13 mouse cellular contexts compared by ENCODE assay signal in the genomic region with DNA sequence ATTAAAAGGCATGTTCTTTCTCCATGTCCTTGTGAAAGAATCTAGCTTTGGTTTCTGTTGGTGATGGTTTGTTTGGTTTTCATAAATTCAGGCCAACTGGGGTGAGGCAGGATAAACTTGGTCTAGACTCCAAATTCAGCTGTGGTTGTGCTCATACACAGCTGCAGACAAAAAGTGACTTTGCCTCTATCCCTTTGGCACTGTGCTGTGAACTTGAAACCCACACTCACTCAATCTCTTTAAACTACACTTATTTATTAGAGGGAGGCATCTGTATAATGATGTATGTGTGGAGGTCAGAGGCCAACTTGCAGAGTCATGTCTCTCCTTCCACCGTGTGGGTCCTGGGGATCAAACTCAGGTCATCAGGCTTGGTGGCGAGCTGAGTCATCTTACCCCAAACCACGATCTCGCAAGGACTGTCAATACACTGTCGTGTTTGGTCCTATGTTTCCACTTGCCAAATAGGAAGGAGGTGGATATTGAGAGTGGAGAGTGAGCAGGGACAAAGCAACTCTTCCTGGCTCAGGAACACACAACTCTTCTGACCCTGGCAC. TPM values are rescaled to one million over a fixed set of nuclear protein-coding genes. Genes with fewer than 3 reads are reported as not detected.
"Had no signal": no experiment of that assay in that cellular context is flagged by ENCODE, and none has a peak within 500 bp of the region (broad histone marks: within the 10 kb centered on the region; RNA-seq: fewer than 3 reads in every experiment).

No protein-coding gene starts in this region.

- ATAC-seq: liver, postnatal 0 days; midbrain, embryonic 15.5 days had no signal

- DNase-seq: kidney, postnatal 4 days; liver; liver, embryonic 13.5 days; liver, postnatal 0 days; lung, postnatal 36 days; retina, postnatal 1 day; right cerebral cortex, postnatal 4 days; spleen, adult 18-20 months; thymus, adult 18-20 months; thymus, postnatal 14 days had no signal

RNA-seq across cellular contexts. Expression of gene Medag, which starts 25.2 kb away (rescaled TPM):
- total RNA-seq: monocyte, adult 5-6 weeks had no signal

RNA-seq across cellular contexts. Expression of gene Tex26, which starts 53.1 kb away (rescaled TPM):
- total RNA-seq: megakaryocyte progenitor cell, adult 5-6 weeks; monocyte, adult 5-6 weeks had no signal
